27 mouse cellular contexts compared by ENCODE assay signal in the genomic region with DNA sequence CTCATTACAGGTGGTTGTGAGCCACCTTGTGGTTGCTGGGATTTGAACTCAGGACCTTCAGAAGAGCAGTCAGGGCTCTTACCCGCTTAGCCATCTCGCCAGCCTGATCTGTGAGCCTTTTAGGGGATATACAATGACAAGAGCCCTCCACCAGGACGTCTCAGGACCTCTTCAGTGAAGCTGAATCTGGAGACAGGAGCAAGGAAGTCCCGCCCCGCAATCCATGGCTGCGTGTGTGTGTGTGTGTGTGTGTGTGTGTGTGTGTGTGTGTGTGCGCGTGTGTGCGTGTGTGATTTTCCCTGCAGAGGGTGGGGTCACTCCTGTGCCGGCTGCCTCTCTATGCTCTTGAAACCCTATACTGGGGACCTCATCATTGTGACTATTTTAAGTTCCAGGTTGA. TPM values are rescaled to one million over a fixed set of nuclear protein-coding genes. Genes with fewer than 3 reads are reported as not detected.
DNase-seq lines count a peak whose midpoint lies in the region; ATAC-seq lines count a peak whose summit lies in the region.
"Had no signal": no experiment of that assay in that cellular context is flagged by ENCODE, and none has a peak within 500 bp of the region (broad histone marks: within the 10 kb centered on the region; RNA-seq: fewer than 3 reads in every experiment).

No protein-coding gene starts in this region.

- no peak overlapping the region for H3K9ac ChIP-seq in kidney, embryonic 14.5 days (ENCODE audit: low read depth, low read length)
- H3K9ac ChIP-seq: embryonic facial prominence, embryonic 12.5 days; heart, embryonic 15.5 days; hindbrain, embryonic 12.5 days; kidney, embryonic 15.5 days; limb, embryonic 13.5 days; liver, embryonic 12.5 days; liver, postnatal 0 days; neural tube, embryonic 13.5 days had no signal

- WGBS in kidney, embryonic 14.5 days = 71% methylated on average over 10 of the region's 10 CpGs

- no peak overlapping the region for H3K27ac ChIP-seq in kidney, embryonic 14.5 days (ENCODE audit: low read depth, low read length)
- H3K27ac ChIP-seq: embryonic facial prominence, embryonic 12.5 days; heart, embryonic 10.5 days; heart, embryonic 15.5 days; hindbrain, embryonic 12.5 days; hindbrain, postnatal 0 days; kidney, embryonic 15.5 days; layer of hippocampus, adult 2 months; left cerebral cortex, adult 2 months; limb, embryonic 13.5 days; liver, embryonic 12.5 days; macrophage; neural tube, embryonic 13.5 days had no signal

- peak; percentile 47 for DNase-seq in CD4-positive, CD25-positive, alpha-beta regulatory T cell, adult 2 months (ENCODE audit: low read depth, low spot score)
- DNase-seq in kidney, postnatal 25 days = no peak
- DNase-seq in MEL-GATA-1-ER (ENCODE audit: extremely low read depth, low read depth) = peak; percentile 39
- DNase-seq in naive thymus-derived CD4-positive, alpha-beta T cell, adult 2 months (ENCODE audit: low read depth) = peak; percentile 61
- no peak for DNase-seq in thymus, postnatal 25 days
- no peak for DNase-seq in retina, embryonic 14.5 days (ENCODE audit: low spot score)
- DNase-seq: gastrocnemius, postnatal 25 days; heart, adult 11 months had no signal

- ATAC-seq in CD4-positive, CD25-positive, alpha-beta regulatory T cell, adult 4 months = no peak
- peak; percentile 32; the same call in 1 of the 2 replicates for ATAC-seq in kidney, embryonic 14.5 days (ENCODE audit: low FRiP score, low TSS enrichment)
- ATAC-seq: liver, embryonic 12.5 days had no signal

- no peaks in the 10 kb centered on the region for H3K27me3 ChIP-seq in kidney, embryonic 14.5 days (ENCODE audit: control insufficient read depth, insufficient read depth, low read length)
- H3K27me3 ChIP-seq: embryonic facial prominence, embryonic 12.5 days; heart, embryonic 15.5 days; kidney, embryonic 15.5 days; limb, embryonic 13.5 days had no signal

- H3K4me2 ChIP-seq in kidney, embryonic 14.5 days (replicated peaks; ENCODE audit: low read depth, low read length) = no peak overlapping the region
- H3K4me2 ChIP-seq: embryonic facial prominence, embryonic 12.5 days; heart, embryonic 15.5 days; hindbrain, embryonic 12.5 days; kidney, embryonic 15.5 days; limb, embryonic 13.5 days; liver, embryonic 12.5 days; neural tube, embryonic 13.5 days had no signal

- no peaks in the 10 kb centered on the region for H3K9me3 ChIP-seq in kidney, embryonic 14.5 days (ENCODE audit: control insufficient read depth, low read length)
- H3K9me3 ChIP-seq: embryonic facial prominence, embryonic 12.5 days; heart, embryonic 10.5 days; heart, embryonic 15.5 days; hindbrain, embryonic 12.5 days; kidney, embryonic 15.5 days; limb, embryonic 13.5 days; liver, embryonic 12.5 days; neural tube, embryonic 13.5 days had no signal

- H3K36me3 ChIP-seq in kidney, embryonic 14.5 days (ENCODE audit: control insufficient read depth, insufficient read depth, low read length) = no peaks in the 10 kb centered on the region
- H3K36me3 ChIP-seq: embryonic facial prominence, embryonic 12.5 days; heart, embryonic 10.5 days; heart, embryonic 15.5 days; hindbrain, embryonic 12.5 days; kidney, embryonic 15.5 days; limb, embryonic 13.5 days; liver, embryonic 12.5 days; neural tube, embryonic 13.5 days had no signal

- no peak overlapping the region for H3K4me3 ChIP-seq in kidney, embryonic 14.5 days (ENCODE audit: low read length)
- H3K4me3 ChIP-seq: embryonic facial prominence, embryonic 12.5 days; heart, embryonic 10.5 days; heart, embryonic 15.5 days; hindbrain, embryonic 12.5 days; kidney, embryonic 15.5 days; layer of hippocampus, adult 2 months; left cerebral cortex, adult 2 months; limb, embryonic 13.5 days; liver, embryonic 12.5 days; myocyte; neural tube, embryonic 13.5 days had no signal

- no peaks in the 10 kb centered on the region for H3K4me1 ChIP-seq in kidney, embryonic 14.5 days (ENCODE audit: control insufficient read depth, insufficient read depth, low read length)
- H3K4me1 ChIP-seq: embryonic facial prominence, embryonic 12.5 days; hindbrain, embryonic 12.5 days; limb, embryonic 13.5 days; neural tube, embryonic 13.5 days had no signal

RNA-seq across cellular contexts. Expression of gene Spaca4, which starts 14.2 kb away (rescaled TPM):
- polyA plus RNA-seq in CD4-positive, CD25-positive, alpha-beta regulatory T cell, adult 4 months (2017; shearing (Covaris generic)) = not detected
- 0.29 TPM in 1 of 2 replicates, not detected in the other for polyA plus RNA-seq in kidney, embryonic 14.5 days (2014; fragmentation: Nextera tagmentation; extraction: Ambion mirVana)
- polyA plus RNA-seq: embryonic facial prominence, embryonic 12.5 days; heart, embryonic 10.5 days; heart, embryonic 15.5 days; hindbrain, embryonic 12.5 days; hindbrain, postnatal 0 days; kidney, embryonic 15.5 days; limb, embryonic 13.5 days; liver, embryonic 12.5 days; liver, postnatal 0 days; lung, postnatal 0 days; macrophage; midbrain, postnatal 0 days; myocyte; neural tube, embryonic 13.5 days; thymus, adult 2 months had no signal

RNA-seq across cellular contexts. Expression of gene Fam83e, which starts 18.8 kb away (rescaled TPM):
- not detected for polyA plus RNA-seq in CD4-positive, CD25-positive, alpha-beta regulatory T cell, adult 4 months (2017; shearing (Covaris generic))
- 1.2 and 2.1 TPM in 2 replicates for polyA plus RNA-seq in kidney, embryonic 14.5 days (2014; fragmentation: Nextera tagmentation; extraction: Ambion mirVana)
- polyA plus RNA-seq: macrophage had no signal

RNA-seq across cellular contexts. Expression of gene Sphk2, which starts 22.0 kb away (rescaled TPM):
- 10 to 100 TPM; 15.2 to 21.1 TPM for polyA plus RNA-seq in CD4-positive, CD25-positive, alpha-beta regulatory T cell, adult 4 months (2017; shearing (Covaris generic))
- polyA plus RNA-seq in kidney, embryonic 14.5 days (2014; fragmentation: Nextera tagmentation; extraction: Ambion mirVana) = 16.8 and 23.9 TPM in 2 replicates

RNA-seq across cellular contexts. Expression of gene Rpl18, which starts 24.6 kb away (rescaled TPM):
- polyA plus RNA-seq in CD4-positive, CD25-positive, alpha-beta regulatory T cell, adult 4 months (2017; shearing (Covaris generic)) = 1,000 to 10,000 TPM; 2,369 to 2,427 TPM
- 1,328 and 1,679 TPM in 2 replicates for polyA plus RNA-seq in kidney, embryonic 14.5 days (2014; fragmentation: Nextera tagmentation; extraction: Ambion mirVana)

RNA-seq across cellular contexts. Expression of gene Dbp, which starts 34.9 kb away (rescaled TPM):
- polyA plus RNA-seq in CD4-positive, CD25-positive, alpha-beta regulatory T cell, adult 4 months (2017; shearing (Covaris generic)) = 1 to 10 TPM; 7.4 to 8.8 TPM
- 6.6 and 7.7 TPM in 2 replicates for polyA plus RNA-seq in kidney, embryonic 14.5 days (2014; fragmentation: Nextera tagmentation; extraction: Ambion mirVana)

Comparison
In these comparisons a context has a peak if more than half of its experiments do, and no peak if none do; other contexts are left out.
1. DNase-seq: peak in CD4-positive, CD25-positive, alpha-beta regulatory T cell, adult 2 months (single experiment), MEL-GATA-1-ER (single experiment) and naive thymus-derived CD4-positive, alpha-beta T cell, adult 2 months (single experiment); none in kidney, postnatal 25 days (0 of 2), thymus, postnatal 25 days (single experiment) and retina, embryonic 14.5 days (single experiment).